Mouse (Mus musculus) midbrain, embryonic 11.5 days (tissue): ENCODE measurements around the gene Sox5. TPM values are rescaled to one million over a fixed set of nuclear protein-coding genes. Genes with fewer than 3 reads are reported as not detected.

ENCODE experiments used
- ATAC-seq: fragments of 200-750 bp; cut with Nextera tagmentation; 2 replicates; pipeline ENCODE4 v1.8.0; 2017; ENCODE audit warnings: moderate TSS enrichment, moderate library complexity; ENCODE audit not compliant: low FRiP score
- DNase-seq: peaks from one replicate; pipeline ENCODE4 v3.0.0; 2015; ENCODE audit warnings: low spot score; ENCODE audit errors: missing footprints
- H3K27ac ChIP-seq: fragments of 300-500 bp; sonication (generic); 2 replicates; pipeline ENCODE4 v1.5.1; 2014; ENCODE audit warnings: low read depth, low read length
- H3K27me3 ChIP-seq: fragments of 300-500 bp; sonication (generic); 2 replicates; pipeline ENCODE4 v1.6.1; 2014; ENCODE audit warnings: mild to moderate bottlenecking, low read length, moderate library complexity, mixed read lengths; ENCODE audit not compliant: control insufficient read depth, insufficient read depth
- H3K36me3 ChIP-seq: fragments of 300-500 bp; sonication (generic); 2 replicates; pipeline ENCODE4 v1.6.1; 2014; ENCODE audit warnings: mild to moderate bottlenecking, low read length, moderate library complexity, mixed read lengths; ENCODE audit not compliant: control insufficient read depth, insufficient read depth
- H3K4me1 ChIP-seq: fragments of 300-500 bp; sonication (generic); 2 replicates; pipeline ENCODE4 v1.6.1; 2014; ENCODE audit warnings: low read length; ENCODE audit not compliant: control insufficient read depth, insufficient read depth
- H3K4me2 ChIP-seq: fragments of 300-500 bp; sonication (generic); 2 replicates; pipeline ENCODE4 v1.6.1; 2014; ENCODE audit warnings: mild to moderate bottlenecking, moderate library complexity
- H3K4me3 ChIP-seq: fragments of 300-500 bp; sonication (generic); 2 replicates; pipeline ENCODE4 v1.5.1; 2014; ENCODE audit warnings: low read depth, low read length
- H3K9ac ChIP-seq: fragments of 300-500 bp; sonication (generic); 2 replicates; pipeline ENCODE4 v1.6.1; 2014; ENCODE audit warnings: low read length
- H3K9me3 ChIP-seq: fragments of 300-500 bp; sonication (generic); 2 replicates; pipeline ENCODE4 v1.6.1; 2016; ENCODE audit warnings: low read length; ENCODE audit not compliant: control insufficient read depth
- WGBS: fragments of 180-500 bp; shearing (Covaris S2); extraction: QIAGEN DNeasy Blood & Tissue Kit; methylation state at CpG from one replicate; pipeline ENCODE4 v1.1.7; 2014; 5-methylcytosine and 5-hydroxymethylcytosine counted together
- polyA plus RNA-seq: library from polyadenylated mRNA; unstranded; fragments of >200 nt; fragmentation: Nextera tagmentation; extraction: Ambion mirVana; gene quantifications from 2 replicates; pipeline ENCODE4 v1.2.1, GENCODE M21; 2014

Sox5 gene
- polyA plus RNA-seq, 1 experiment from 2014 or later = 23.0 TPM

DNA sequence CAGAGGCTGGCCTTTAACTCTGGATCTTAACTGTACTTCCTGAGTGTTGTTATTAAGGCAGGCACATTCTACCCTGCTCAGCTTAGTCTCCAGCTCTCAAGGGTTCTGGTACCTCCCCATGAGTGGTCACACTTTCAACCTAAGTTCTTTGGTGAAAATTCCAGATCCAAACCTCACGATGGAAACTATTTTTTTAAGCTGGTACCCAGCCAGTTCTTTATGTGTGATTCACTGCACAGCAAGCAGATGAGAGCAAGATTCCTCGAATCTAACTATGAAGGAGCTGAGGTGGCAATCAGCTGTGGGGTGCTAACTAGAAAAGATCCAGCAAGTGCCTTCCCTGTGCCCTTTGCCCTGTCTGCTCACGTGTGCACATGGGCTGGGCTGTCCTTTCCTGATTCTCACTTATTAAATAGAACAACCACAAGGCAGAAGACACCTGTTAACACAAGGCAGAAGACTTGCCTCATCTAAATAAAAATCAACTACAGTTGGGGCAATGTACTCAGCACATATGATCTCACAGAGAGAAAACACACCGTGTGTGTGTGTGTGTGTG, 118.2 kb downstream of the Sox5 start:
- H3K36me3 ChIP-seq = no peaks in the 10 kb centered on the region
- H3K27ac ChIP-seq = no peak overlapping the region
- H3K4me2 ChIP-seq = no peak overlapping the region
- H3K27me3 ChIP-seq = no peaks in the 10 kb centered on the region
- peaks cover 2% of the 10 kb centered on the region; the same call in 1 of the 2 replicates for H3K9me3 ChIP-seq
- DNase-seq = no peak
- H3K4me1 ChIP-seq = no peaks in the 10 kb centered on the region
- no peak overlapping the region for H3K9ac ChIP-seq
- H3K4me3 ChIP-seq = no peak overlapping the region
- WGBS = 78% methylated on average over 4 of the region's 4 CpGs
- ATAC-seq = no peak

DNA sequence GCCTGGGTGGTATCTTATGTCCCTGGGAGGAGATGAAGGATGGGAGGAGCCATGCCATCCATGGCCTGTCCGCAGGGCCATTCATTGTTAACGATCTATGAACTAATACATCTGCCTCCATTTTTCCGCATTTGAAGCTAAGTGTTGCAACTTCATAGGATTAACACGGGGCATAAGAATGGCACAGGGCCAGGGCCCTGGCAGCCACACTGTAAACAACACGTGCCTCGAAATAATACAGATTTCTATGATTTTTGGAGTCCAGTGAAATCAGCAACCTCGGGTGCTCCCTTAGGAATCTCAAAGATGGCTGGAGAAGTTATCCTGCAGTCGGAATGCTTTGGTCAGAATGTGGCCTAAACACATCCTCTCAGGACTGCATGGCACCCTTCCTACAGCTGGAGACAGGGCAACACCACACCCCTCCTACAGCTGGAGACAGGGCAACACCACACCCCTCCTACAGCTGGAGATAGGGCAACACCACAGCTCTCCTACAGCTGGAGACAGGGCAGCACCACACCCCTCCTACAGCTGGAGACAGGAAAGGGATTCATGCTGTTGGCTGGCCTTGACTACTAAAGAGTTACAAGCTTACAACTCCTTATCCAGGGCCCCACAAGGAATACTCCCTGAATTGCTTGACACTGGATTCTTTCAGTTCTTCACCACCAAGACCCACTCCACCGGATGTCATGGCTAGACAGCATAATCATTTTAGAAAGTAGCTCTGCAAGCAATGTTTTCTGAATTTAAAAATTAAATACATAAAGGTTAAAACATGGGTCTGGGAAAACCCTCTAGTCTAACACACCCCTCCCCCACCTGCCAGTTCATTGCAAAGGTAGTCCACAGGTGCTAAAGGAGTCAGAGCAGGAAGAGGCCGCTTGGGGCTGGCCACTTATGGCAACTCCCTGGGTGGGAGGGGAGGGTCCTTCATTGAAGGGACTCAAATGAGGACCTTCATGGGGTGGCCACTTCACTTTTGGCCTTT, 122.4 kb downstream of the Sox5 start:
- DNase-seq (no peak), ATAC-seq (no peak)
- H3K36me3 ChIP-seq = no peaks in the 10 kb centered on the region
- no peaks in the 10 kb centered on the region for H3K27me3 ChIP-seq
- no peak overlapping the region for H3K4me2 ChIP-seq
- WGBS = 86% methylated on average over 10 of the region's 10 CpGs
- no peak overlapping the region for H3K9ac ChIP-seq
- H3K27ac ChIP-seq = no peak overlapping the region
- no peaks in the 10 kb centered on the region for H3K9me3 ChIP-seq
- no peak overlapping the region for H3K4me3 ChIP-seq
- H3K4me1 ChIP-seq = no peaks in the 10 kb centered on the region

DNA sequence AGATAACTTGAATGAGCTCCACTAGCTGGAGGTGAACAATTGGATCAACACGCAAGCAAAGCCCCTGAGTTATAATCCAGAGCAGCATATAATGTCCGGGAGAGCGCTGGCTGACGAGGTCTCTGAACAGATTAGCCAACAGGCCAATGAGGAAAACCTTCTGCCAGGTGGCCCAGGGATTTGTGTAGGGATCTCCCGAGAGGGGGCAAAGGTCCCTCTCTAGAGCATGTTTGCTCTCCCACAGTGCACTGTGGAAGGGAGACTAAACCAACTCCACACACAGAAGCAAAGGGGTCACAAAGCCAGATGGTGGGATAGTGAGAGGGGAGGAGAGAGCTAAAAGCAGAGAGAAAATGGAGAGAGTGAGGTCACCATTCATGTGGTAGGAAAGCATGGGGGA, 128.9 kb downstream of the Sox5 start:
- peaks cover 11% of the 10 kb centered on the region for H3K4me1 ChIP-seq
- no peak overlapping the region for H3K4me2 ChIP-seq
- H3K9ac ChIP-seq = no peak overlapping the region
- no peak overlapping the region for H3K27ac ChIP-seq
- no peak for DNase-seq
- H3K9me3 ChIP-seq = no peaks in the 10 kb centered on the region
- WGBS = 67% methylated on average over 5 of the region's 5 CpGs
- H3K36me3 ChIP-seq = no peaks in the 10 kb centered on the region
- no peaks in the 10 kb centered on the region for H3K27me3 ChIP-seq
- ATAC-seq = no peak
- no peak overlapping the region for H3K4me3 ChIP-seq

DNA sequence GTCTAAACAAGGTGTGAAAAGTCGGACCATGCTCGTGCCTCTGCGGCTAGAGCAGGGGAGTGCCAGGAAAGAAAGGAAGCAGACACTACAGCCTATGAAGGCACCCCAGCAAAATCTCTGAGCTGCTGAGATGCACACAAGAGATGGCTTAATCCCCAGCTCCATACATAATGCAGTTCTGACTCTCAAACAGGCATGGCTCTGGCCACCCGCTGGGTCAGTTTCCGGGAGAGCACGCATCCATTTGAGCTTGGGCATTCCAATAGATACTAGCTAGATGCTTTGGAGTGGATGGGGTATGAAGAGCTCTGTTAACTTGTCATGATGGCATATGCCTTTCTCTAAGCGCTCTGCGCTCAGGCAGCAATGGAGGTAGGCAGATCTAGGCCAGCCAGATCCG, 132.9 kb downstream of the Sox5 start:
- DNase-seq (peak; percentile 91), ATAC-seq (peak; percentile 38; the same call in 1 of the 2 replicates)
- no peaks in the 10 kb centered on the region for H3K27me3 ChIP-seq
- H3K4me1 ChIP-seq = peaks cover 11% of the 10 kb centered on the region
- no peak overlapping the region for H3K4me3 ChIP-seq
- H3K36me3 ChIP-seq = no peaks in the 10 kb centered on the region
- H3K4me2 ChIP-seq = no peak overlapping the region
- no peaks in the 10 kb centered on the region for H3K9me3 ChIP-seq
- no peak overlapping the region for H3K27ac ChIP-seq
- H3K9ac ChIP-seq = no peak overlapping the region
- WGBS = 51% methylated on average over 9 of the region's 9 CpGs

DNA sequence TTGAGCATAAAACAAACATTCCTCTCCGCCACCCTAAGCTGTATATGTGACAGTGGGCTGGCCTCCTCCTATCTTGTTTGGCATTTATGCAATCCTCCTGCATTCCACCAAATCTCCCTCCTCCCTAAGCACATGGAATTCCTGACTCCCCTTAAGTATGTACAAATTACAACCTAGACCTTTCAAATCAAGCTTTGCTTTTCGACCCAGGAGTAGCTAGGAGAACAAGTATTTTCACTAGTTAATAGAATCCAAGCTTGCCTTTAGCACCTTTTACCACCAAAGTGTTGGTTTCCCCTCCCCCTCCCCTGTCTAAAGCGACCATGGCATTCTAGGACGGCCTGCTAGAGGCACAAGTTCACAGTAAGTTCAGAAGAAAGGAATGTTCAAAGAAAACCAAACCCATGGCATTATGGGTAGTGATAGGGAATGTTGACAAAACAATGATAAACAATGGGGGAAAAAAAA, 133.6 kb downstream of the Sox5 start:
- Histone ChIP-seq H3K4me2 (no peak overlapping the region), H3K27ac (no peak overlapping the region), H3K4me3 (no peak overlapping the region), H3K9me3 (no peaks in the 10 kb centered on the region), H3K36me3 (no peaks in the 10 kb centered on the region), H3K27me3 (no peaks in the 10 kb centered on the region), H3K9ac (no peak overlapping the region), H3K4me1 (peaks cover 11% of the 10 kb centered on the region)
- 46% methylated on average over 4 of the region's 4 CpGs for WGBS
- DNase-seq (no peak), ATAC-seq (no peak)

DNA sequence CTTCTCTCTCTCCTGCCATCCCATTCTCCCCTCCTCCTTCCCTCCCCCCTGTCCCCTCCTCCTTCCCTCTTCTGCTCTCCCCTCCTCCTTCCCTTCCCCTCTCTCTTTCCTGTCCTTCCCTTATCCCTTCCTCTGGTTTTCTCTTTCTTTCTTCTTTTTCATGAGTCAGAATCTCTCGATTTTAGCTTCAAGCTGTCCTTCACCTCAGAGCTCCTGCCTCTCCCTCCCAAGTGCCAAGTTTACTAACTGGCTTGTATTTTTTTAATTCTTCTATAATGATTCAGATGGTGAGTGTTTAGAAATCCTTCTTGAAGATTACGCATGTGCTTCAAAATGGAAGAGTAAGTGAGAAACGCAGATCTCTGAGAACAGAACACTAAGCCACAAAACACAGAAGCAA, 135.4 kb downstream of the Sox5 start:
- Histone ChIP-seq H3K36me3 (no peaks in the 10 kb centered on the region), H3K9ac (no peak overlapping the region), H3K9me3 (no peaks in the 10 kb centered on the region), H3K27me3 (no peaks in the 10 kb centered on the region), H3K4me2 (no peak overlapping the region), H3K27ac (no peak overlapping the region), H3K4me3 (no peak overlapping the region), H3K4me1 (peaks cover 20% of the 10 kb centered on the region)
- ATAC-seq (no peak), DNase-seq (no peak)
- 94% methylated on average over 3 of the region's 3 CpGs for WGBS

DNA sequence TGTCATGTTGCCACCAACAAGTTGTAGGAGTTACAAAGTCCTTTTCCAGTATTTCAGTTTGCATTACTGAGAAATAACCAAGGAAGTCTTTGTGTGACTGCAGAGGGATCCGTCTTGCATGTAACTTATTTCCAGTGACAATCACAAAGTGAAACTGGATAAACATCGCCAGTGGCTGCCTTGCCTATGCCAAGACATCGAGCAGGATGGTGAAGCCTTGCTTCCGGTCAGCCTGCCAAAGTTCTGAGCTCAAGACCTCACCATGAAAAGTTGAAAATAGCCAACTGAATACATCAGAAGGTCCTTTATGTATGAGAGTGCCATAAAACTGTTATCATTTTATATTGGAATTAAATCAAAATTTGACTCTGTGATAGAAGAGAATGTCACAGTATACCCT, 136.0 kb downstream of the Sox5 start:
- ATAC-seq (no peak), DNase-seq (no peak)
- no peaks in the 10 kb centered on the region for H3K36me3 ChIP-seq
- no peaks in the 10 kb centered on the region for H3K9me3 ChIP-seq
- H3K9ac ChIP-seq = no peak overlapping the region
- peaks cover 20% of the 10 kb centered on the region for H3K4me1 ChIP-seq
- H3K27me3 ChIP-seq = no peaks in the 10 kb centered on the region
- H3K4me3 ChIP-seq = no peak overlapping the region
- H3K4me2 ChIP-seq = no peak overlapping the region
- H3K27ac ChIP-seq = no peak overlapping the region
- 92% methylated on average over 4 of the region's 4 CpGs for WGBS

DNA sequence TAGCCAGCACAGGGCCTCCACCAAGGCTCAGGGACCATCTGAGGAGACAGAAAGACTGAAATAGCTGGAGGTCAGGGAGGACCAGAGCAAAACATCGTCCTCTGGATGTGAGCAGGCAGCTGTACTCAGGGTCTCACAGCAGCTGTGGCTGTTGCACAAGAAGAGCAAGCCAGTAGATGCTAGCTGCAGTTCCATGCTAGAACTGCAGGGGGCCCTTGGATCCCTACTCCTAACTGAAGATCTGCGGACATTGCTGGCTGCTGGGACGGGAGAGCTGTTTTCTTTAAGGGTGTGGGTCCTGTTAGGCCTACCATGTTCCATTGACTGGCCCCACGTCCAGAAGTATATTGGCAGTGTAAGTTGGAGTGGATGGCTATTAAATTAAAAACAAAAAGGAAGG, 137.1 kb downstream of the Sox5 start:
- no peak for DNase-seq
- WGBS = 73% methylated on average over 4 of the region's 4 CpGs
- no peaks in the 10 kb centered on the region for H3K36me3 ChIP-seq
- no peak overlapping the region for H3K27ac ChIP-seq
- H3K9ac ChIP-seq = no peak overlapping the region
- H3K4me3 ChIP-seq = no peak overlapping the region
- no peaks in the 10 kb centered on the region for H3K9me3 ChIP-seq
- H3K4me1 ChIP-seq = peaks cover 20% of the 10 kb centered on the region
- no peaks in the 10 kb centered on the region for H3K27me3 ChIP-seq
- ATAC-seq = no peak
- no peak overlapping the region for H3K4me2 ChIP-seq

DNA sequence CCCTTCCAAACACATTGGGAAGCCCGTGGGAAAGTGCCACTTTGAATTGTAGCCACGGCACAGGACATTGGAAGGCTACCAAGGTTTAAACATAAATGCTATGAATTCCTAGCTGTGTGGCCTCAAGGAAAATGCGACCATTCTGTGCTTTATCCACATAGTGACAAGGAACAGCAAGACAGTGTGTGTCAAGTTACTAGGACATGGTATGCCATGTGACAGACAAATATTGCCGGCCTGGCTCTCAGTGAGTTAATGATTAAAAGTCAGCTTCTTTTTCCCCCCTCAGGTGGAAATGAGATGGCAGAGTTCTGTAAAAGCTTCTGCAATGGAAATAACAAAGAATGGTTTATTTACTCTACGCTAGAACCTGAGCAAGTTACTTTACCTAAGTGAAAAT, 138.2 kb downstream of the Sox5 start:
- 88% methylated on average over 5 of the region's 5 CpGs for WGBS
- Histone ChIP-seq H3K4me2 (no peak overlapping the region), H3K4me1 (peaks cover 21% of the 10 kb centered on the region), H3K4me3 (no peak overlapping the region), H3K27ac (no peak overlapping the region), H3K9ac (no peak overlapping the region), H3K36me3 (no peaks in the 10 kb centered on the region), H3K27me3 (no peaks in the 10 kb centered on the region), H3K9me3 (no peaks in the 10 kb centered on the region)
- DNase-seq (no peak), ATAC-seq (no peak)
